Mouse (Mus musculus): Measurements from ENCODE around the gene Mcee.

Gene Mcee

DNA sequence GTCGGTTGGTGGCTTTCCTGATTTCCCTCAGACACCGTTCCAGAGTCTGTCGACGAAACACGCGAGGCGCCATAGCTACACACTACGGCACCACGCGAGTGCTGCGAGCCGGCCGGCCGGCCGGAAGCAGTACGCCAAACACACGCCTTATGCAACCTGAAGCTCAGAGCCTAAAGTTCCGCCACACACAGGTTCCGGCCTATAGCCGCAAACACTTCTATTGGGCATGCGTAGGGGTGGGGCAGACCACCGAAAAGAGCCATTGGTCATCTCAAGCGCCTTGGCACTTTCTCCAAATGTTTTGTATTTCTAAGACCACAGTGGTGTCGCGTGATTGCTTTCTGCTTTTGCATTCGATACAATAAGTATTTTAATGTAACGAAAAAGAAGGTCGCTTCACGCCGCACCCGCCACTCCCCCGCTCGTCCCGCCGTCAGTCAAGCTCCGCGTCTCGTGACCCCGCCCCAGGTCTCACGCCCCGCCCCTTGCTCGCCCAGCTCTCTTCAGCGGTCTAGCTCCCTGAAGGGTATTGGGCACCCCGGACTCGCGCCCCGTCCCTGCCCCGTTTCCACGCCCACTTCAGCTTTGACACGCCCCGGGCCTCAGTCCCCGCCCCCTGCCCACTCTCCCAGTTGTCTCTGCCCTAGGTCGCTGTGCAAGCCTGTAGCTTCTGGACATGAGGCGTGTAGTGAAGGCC is at the start of gene Mcee, which contains the start of gene Mphosph10:
Gene Mcee, plus strand, starts transcription at position 486 of the 697 bp plus-strand sequence.
Gene Mphosph10, minus strand, starts transcription at position 147 of the 697 bp plus-strand sequence.
- peak; percentile 97 for DNase-seq (ENCODE audit: low spot score)

DNA sequence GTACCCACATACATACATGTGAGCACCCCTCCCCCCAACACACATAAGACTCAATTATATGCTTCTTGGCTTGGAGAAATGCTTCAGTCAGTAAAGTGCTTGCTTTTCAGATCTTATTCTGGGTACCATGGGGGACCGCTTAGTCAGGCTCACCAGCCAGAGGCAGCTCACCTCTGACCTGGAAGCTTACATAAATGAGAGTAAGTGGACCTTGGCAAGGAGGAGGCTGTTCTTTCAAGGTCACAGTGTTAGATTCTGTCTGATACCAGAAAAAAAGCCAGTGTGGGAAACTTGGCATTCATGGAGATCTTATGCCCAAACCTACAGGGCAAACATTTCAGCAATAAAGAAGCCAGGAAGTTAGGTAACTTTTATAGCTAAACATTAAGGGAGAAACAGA is 44.6 kb upstream of the Mcee start:
- no peak for DNase-seq (ENCODE audit: low spot score)

DNA sequence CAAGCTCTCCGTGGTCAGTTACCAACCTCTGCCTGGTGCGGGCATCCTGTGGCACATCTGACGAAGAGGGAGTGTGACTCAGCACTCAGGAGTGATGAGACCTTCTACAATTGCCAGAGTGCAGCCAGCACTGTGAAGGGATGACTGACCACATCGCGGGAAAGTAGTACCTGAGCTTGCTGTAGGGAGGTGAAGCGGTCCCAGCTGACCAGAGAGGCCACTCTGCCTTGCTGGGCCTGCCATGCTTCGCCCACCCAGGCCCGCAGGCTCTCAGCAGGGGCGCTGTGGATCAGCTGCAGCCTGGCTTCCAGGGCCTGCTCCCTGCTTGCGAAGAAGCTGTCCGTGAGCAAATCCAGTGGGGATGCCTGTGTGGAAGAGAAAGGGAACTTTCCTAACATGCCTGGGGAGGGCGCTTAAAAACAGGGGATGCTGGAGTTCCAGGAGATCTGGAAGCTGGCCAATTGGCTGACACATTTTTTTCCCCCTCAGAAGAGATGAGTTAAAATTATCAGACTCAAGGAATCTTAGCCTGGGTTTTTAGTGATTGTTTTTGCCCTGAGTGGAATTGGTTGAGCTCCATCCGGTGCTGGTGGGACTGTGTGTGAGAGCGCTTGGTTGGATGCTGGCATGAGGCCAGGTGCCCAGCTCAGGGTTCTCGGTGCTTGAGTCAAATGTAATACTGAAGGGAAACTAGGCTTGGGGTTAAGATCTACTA is 43.1 kb upstream of the Mcee start:
- DNase-seq (ENCODE audit: low spot score): no peak

DNA sequence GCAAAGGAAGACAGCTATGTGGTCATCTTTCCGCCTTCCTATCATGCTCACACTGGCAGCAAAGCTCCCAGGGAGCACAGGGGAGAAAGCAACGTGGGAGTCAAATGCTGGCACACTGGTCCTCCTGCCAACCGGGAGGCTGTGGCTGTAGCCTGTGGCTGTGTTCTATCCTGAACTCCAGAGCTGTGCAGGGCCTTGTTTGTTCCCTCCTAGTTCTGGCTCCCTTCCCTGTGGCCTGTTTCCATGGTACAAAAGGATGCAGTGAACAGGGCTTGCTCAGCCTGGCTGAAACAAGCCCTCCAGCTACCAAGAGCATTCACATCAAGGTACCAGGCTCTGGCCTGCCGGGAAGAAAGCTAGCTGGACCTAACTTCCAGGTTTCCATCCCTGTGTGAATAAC is 41.3 kb upstream of the Mcee start:
- no peak for DNase-seq (ENCODE audit: low spot score)

DNA sequence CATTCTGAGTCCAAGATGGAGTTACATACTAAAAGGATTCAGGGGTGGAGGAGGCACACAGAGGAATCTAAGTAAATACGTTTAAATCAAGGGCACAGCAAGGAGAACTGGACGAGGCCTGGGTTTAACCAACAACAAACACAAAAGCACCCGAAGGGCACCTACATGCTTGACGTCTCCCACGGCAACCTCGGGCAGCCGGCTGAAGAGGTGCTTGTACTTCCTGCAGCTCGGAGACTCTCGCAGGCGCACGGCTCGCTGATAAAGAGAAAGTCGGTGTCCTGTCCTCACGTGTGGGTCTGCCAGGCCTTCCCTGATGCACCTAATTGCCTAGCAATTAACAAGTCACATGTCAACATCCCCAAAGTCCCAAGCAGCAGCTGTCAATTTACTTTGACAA is 38.2 kb upstream of the Mcee start:
- no peak for DNase-seq (ENCODE audit: low spot score)

DNA sequence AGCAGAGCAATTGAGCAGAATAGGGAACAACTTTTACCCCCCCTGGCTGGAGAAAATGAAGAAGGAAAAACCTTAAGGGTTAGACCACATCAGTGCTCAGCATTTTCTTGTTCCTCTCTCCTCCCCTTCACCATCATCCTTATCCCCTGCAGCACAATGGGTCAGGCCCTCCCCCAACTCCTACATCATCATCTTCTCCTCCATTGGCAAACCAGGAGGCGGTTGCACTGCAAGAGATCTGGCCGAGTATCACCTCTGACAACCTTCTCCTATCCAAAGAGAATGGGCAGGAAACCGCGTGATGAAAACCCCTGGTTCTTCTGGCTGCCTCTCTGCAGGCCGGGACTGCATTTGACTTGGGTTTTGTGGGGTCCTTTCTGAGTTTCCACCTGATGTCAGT is 35.7 kb upstream of the Mcee start:
- DNase-seq (ENCODE audit: low spot score): no peak

DNA sequence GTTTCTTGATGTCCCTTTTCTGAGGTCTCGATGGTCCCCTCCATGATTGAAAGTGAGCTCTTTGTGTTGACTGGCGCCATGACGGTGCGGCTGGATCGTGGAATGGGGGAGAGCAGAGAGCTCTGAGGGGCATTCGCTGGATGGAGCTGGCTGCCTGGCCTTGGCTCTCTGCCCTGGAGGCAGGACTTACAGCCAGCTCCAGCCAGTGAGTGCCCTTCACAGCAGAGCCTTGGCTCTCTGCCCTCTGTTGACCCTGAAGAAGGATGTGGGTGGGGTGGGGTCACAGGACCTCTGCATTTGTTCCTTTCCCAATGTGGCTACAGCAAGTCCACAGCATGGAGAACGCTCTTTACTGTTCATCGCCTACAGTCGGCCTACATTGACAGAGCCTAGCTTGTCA is 35.0 kb upstream of the Mcee start:
- no peak for DNase-seq (ENCODE audit: low spot score)

DNA sequence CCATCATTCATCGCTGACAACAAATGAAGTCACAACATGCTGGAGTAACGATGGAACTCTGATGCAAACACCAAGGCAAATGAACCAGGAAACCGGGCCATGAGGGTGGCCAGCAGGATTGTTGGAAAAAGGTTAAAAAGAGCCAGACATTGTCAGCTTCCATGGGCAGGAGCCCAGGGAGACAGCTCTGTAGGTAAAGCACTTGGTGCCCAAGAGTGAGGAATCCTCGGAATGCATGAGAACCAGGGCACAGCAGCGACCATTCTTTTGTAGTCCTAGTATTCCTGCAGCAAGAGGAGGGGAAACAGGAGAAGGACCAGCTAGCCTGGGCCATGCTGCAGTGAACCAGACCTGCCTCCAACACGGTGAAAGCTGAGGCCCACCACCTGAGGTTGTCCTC is 33.7 kb upstream of the Mcee start:
- DNase-seq (ENCODE audit: low spot score): no peak

DNA sequence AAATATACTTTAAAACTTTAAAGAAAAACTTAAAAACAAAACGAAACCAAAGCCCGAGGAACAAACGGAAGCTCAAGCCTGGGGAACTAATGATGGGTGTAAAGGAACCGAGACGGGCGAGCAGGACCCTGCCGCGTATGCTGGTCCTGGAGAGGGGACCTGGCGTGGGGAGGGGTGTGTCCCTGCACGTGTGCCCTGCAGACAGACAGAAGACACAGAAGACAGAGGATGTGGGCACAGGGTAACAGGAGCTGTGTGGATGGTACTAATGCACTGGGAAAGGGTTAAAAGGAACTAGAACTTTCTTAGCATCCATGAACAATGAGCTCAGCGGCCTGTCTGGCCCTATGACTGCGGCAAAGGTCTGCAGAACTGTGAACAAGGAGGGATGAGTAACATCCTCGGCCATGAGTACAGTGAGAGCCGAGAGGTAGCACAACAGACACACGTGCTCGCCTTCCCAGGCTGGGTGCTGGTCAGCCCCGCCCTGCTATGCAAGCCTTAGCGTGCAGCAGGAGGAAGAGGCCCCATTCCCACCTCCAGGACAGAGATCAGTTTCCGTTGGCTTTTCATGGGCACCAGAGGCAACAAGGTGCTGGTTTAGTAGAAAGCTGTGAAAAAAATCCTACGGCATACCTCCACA is 32.3 kb upstream of the Mcee start:
- DNase-seq (ENCODE audit: low spot score): no peak

DNA sequence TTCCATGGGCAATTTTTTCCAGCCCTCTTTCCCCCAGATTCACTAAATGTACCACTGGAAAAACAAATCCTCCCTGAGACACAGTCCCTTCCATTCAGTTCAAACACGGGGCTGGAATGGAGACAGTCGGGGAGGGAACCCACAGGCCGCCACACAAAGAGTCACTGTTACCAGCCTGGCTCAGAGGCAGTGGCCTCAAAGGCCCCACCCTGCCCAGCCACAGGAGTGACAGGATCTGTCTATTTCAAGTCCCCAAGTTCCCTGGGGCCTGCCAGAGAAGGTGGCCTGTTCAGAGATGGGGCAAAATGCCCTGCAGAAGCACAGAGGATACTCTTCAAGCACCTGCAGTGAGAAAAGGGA is 31.8 kb upstream of the Mcee start:
- DNase-seq (ENCODE audit: low spot score): no peak

DNA sequence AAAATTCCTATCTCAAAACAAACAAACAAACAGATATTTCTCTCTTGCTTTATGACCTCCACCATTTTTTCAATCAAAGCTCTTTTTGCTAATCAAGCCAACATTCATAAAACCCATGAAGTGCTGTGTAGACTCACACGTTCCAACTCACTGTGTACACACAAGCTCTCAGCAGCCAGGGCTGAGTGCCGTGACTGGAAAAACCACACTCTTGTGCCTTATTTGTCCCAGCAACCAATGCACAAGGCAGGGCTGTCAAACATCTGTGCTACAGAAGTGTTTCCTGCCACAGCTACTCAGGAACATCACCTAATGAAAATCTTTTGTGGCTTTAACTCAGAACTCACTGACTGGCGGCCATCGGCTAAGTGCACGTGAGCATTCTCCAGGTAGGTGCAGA is 26.5 kb upstream of the Mcee start:
- DNase-seq (ENCODE audit: low spot score): no peak

DNA sequence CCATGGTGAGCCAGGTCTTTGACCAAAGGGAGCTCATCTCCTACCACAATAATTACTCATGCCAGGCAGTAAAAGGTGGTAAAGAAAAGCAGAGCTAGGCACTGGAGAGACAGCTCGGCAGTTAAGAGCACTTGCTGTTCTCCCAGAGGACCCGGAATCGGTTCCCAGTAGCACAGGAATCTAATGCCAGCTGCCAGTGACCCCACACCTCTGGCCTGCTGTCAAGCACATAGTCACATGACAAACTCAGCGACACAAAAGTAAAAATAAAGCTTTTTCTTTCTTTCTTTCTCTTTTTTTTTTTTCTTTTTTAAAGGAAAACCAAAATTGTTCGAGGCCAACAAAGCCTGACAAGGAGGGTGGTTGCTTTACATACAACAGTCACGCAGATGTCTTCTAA is 22.6 kb upstream of the Mcee start:
- no peak for DNase-seq (ENCODE audit: low spot score)

DNA sequence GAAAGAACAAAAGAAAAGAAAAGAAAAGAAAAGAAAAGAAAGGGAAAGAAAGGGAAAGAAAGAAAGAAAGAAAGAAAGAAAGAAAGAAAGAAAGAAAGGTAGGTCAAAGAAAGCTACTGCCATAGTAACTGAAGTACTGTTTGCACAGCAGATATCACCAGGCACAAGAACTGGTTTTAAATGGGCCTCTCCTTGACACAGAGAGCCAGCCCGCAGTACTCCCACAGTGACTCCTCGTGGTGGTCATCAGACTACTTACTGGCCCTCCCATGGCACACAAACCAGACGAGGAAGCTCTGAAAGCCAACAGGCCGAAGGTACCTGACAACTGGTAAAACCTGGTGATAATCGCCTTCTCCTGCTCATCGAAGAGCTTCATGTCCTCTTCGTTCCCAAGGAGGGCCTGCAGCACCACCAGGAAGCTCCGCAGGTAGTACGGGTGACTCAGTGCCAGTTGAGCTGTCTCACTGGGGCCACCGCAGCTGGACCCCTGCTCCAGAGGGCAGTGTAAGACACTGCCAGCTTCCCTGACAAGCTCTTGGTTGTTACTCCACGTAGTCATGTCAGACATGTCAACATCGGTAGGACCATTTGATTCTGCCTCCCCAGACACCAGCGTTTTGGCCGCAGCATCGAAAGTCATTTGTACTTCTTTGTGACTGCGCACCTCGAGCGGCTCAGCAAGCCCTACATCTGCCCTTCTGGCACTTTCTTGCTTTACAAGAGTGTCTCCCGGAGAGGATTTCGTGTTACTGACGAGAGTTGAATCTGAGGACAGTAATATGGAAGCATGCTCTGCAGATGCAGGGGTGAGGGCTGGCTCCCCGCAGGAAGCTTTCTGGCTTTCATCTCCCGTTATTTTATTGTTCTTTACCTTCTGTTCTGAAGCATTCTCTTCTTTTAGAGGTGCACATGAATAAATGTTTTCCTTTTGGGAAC is 20.2 kb upstream of the Mcee start:
- DNase-seq (ENCODE audit: low spot score): no peak

DNA sequence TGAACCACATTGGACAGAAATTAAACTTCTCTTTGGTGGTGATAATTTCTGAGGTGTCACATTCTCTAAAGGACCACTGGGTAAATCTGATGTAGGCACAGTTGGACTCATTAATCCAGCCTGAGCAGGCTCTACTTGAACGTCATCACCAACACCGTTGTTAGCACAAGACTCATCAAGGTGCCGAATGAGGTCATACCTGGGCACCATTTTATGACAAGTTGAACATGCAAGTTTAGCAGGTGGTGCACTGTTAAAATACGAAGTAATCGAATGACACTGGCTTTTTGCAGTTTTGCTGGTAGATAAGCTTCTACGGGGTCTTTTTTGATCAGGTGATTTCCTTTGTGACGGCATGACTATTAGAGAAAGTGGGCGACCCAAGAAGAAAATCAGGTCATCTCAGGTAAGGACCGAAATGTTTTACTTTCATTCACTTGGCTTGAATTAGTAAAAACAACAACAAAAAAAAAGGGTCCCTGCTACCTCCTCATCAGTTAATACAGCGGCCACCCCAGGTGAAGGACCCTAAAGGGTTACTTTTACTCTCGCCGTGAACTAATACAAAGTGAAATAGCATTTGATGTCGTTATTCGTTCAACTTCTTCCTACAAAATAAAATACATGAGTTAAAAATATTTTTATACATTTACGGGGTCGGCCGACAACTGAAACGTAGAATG is 19.1 kb upstream of the Mcee start:
- DNase-seq (ENCODE audit: low spot score): peak; percentile 42

DNA sequence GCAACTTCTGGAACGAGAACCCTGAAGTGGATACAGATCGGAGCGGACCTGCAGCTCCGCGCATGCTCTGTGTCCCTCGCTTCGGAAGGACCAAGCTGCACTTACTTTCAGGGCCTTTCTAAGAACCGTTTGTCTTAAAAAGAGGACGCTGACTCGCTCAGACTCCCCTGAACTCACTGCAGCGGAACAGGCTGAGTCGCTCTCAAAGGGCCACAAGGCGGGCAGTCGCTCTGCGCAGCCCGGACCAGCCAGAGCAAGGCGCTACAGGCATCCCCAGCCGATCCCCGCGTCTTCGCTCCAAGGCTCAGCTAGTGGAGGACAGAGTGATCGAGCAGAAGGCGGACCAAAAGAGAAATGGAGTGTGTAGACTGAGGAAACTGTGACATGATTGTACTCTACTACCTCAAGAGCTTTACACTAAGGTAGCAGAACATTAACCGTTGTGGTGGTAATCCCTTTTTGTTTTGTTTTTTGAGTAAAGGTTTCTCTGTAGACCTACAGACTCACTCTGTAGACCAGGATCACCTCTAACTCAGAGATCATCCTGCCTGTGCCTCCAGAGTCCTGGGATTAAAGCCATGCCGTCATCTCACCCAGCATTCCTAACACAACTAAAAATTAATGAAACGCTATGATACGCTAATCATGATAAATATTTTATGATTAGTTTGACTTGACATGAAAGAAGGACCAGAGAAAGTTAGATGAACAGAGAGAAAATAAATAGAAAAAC is 18.4 kb upstream of the Mcee start, which contains the start of gene Fan1:
Gene Fan1, minus strand, starts transcription at position 266 of the 733 bp plus-strand sequence.
- DNase-seq (ENCODE audit: low spot score): peak; percentile 91

DNA sequence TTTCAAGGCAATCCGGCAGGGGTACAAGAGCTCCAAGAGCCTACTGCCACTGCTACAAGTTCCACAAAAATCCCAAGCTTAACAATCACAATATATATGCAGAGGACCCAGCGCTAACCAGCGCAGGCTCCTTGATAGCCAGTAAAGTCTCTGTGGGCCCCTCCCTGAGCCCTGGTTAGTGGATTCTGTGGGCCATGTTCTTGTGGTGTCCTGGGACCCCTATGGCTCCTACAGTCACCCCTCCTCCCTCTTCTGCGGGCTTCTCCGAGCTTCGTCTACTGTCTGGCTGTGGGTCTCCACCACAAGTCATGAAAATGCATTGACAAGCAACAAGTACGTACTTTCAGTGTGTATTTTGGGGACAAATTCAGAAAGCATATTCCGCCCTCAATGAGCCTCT is 928 bp upstream of the Mcee start:
- peak; percentile 16 for DNase-seq (ENCODE audit: low spot score)

DNA sequence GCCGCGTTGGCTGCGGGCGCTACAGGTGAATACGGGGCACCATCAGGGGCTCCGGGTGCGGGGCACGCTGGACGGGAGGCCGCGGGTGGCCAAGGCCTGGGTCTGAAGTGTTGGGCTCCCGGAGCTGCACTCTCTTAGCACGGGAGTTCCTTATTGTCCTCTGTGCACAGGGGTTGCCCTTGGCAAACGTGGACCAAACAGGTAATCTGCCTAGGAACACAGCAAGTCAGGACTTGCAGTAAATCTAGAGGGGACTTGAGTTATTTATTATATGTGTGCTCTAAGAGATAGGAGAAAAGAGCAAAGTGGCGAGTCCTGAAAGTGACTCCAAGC is 378 bp downstream of the Mcee start:
- no peak for DNase-seq (ENCODE audit: low spot score)

DNA sequence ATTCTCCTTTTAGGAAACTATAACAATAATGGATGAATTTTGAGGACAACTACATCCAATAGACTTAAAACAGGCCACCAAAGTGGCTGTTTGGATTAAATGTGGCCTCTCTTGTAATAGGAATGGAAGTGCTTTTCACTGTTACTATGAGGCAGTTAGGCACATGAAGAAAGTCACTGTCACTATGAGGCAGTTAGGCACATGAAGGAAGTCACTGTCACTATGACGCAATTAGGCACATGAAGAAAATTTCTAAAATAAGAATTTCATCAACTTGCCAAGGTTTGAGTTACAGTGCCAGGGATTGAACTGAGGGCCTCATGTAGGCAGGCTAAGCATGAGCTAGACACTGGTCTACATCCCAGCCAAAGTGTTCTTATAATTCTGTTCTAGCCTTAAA is 8.3 kb downstream of the Mcee start:
- DNase-seq (ENCODE audit: low spot score): no peak

DNA sequence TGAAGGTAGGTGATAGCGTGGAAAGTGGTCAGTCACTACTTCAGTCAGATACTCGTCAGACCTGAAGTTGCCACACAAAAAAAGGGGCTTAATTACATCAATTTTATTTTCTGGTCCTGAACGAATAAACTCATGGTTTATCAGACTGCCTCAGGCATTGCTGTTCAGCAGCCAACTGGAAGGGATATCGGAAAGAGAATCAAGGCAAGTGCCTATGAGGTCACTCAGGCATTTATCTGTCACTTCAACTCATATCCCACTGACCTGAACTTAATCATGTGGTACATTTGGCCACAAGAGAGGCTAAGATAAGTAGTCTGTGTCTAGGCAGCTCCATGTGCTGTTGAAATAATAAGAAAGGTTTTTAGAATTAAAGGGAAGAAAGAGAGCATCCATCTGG is 10.0 kb downstream of the Mcee start:
- DNase-seq (ENCODE audit: low spot score): no peak

DNA sequence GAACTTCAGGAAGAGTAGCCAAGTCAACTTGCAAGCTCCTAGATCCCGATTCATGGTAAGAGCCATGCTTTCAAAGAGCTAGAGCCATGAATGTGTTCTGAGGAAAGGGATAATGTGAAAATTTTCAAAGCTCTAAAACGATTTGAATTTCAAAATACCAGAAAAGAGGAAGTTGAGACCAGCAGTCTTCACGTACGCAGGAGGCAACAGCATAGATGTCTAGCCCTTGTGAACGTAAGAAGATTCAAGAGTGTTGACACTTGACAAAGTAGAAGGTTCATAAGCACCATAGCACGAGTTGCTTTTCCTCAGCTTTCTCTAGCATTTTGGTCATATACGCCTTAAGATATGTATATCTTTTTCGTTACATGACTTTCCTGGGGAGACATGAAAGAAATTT is 11.6 kb downstream of the Mcee start:
- no peak for DNase-seq (ENCODE audit: low spot score)

DNA sequence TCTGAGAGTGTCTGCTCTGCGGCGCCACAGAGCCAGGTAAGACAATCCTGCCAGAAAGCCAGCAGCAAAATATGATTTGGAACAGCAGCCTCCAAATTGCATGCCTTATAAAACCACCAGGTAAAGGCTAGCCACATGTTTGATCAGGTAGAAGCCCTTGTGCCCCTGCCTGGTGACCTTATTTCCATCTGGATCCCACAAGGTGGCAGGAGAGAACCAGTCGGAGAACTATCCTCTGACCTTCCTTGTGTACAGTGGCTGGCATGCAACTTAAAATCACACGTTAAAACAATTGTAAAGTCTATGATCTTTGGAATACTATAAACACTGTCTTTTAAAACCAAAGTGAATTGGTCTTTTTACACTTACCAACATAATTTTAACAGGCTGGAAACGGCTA is 32.5 kb downstream of the Mcee start:
- no peak for DNase-seq (ENCODE audit: low spot score)

Data from T-cell, adult 2 months (primary cell).